In genomic region chr6:124328394-124328991, GRCm38 (mm10) we compare ENCODE assay signal across 27 mouse cellular contexts. TPM values are rescaled to one million over a fixed set of nuclear protein-coding genes. Genes with fewer than 3 reads are reported as not detected.
DNase-seq lines count a peak whose midpoint lies in the region; ATAC-seq and TF ChIP-seq lines count a peak whose summit lies in the region.
"Had no signal": no experiment of that assay in that cellular context is flagged by ENCODE, and none has a peak within 500 bp of the region (broad histone marks: within the 10 kb centered on the region; RNA-seq: fewer than 3 reads in every experiment).

No protein-coding gene starts in this region.

- ATAC-seq in hindbrain, embryonic 13.5 days (ENCODE audit: low FRiP score), result no peak
- ATAC-seq: forebrain, embryonic 13.5 days; liver, embryonic 12.5 days had no signal

- H3K27me3 ChIP-seq in MEL (ENCODE audit: control insufficient read depth in 1 of 2, insufficient read depth in 2 of 2, low read length in 2 of 2), result no peaks in the 10 kb centered on the region
- no peaks in the 10 kb centered on the region for H3K27me3 ChIP-seq in hindbrain, embryonic 13.5 days
- H3K27me3 ChIP-seq: embryonic facial prominence, embryonic 13.5 days; forebrain, embryonic 13.5 days; heart, embryonic 15.5 days; limb, embryonic 12.5 days; liver, embryonic 12.5 days; midbrain, embryonic 12.5 days; neural tube, embryonic 15.5 days had no signal

- 95% methylated on average over 3 of the region's 3 CpGs for WGBS in hindbrain, embryonic 13.5 days

- H3K36me3 ChIP-seq in MEL (ENCODE audit: control insufficient read depth in 1 of 2, insufficient read depth in 2 of 2, low read length in 2 of 2), result no peaks in the 10 kb centered on the region
- H3K36me3 ChIP-seq in hindbrain, embryonic 13.5 days, result no peaks in the 10 kb centered on the region
- H3K36me3 ChIP-seq: embryonic facial prominence, embryonic 13.5 days; heart, embryonic 15.5 days; limb, embryonic 12.5 days; liver, embryonic 12.5 days; midbrain, embryonic 12.5 days; neural tube, embryonic 15.5 days had no signal

- peak; percentile 64 to 75 for DNase-seq in frontal cortex, adult 2 months (ENCODE audit: extremely low spot score in 1 of 2, low spot score in 1 of 2)
- DNase-seq in frontal cortex, postnatal 10 days (ENCODE audit: low spot score in 2 of 2), result no peak
- DNase-seq in MEL (ENCODE audit: low read depth, low spot score), result no peak
- DNase-seq in left cerebral cortex, adult 9 months (ENCODE audit: low spot score in 2 of 2), result peak; percentile 36 to 60
- DNase-seq in right cerebral cortex, postnatal 25 days, result peak; percentile 14
- no peak for DNase-seq in adrenal gland, adult (ENCODE audit: inconsistent age in 2 of 2, low spot score in 1 of 2)
- DNase-seq: adrenal gland, adult 2 months; cerebellum, adult 2 months; cerebellum, postnatal 25 days; embryo, embryonic 11 days; gastrocnemius, postnatal 36 days; heart, postnatal 36 days; kidney, adult 8-10 months; kidney, postnatal 10 days; lung, adult 18-20 months; lung, postnatal 10 days; thymus, postnatal 36 days had no signal

- TF ChIP-seq RAD21 in MEL (IDR thresholded peaks at IDR 0.05; ENCODE audit: low read depth, low read length), result no peak

- no peaks in the 10 kb centered on the region for H3K9me3 ChIP-seq in MEL (replicated peaks; ENCODE audit: insufficient read depth, low read length)
- no peaks in the 10 kb centered on the region for H3K9me3 ChIP-seq in hindbrain, embryonic 13.5 days
- H3K9me3 ChIP-seq: embryonic facial prominence, embryonic 13.5 days; forebrain, embryonic 13.5 days; heart, embryonic 15.5 days; limb, embryonic 12.5 days; liver, embryonic 12.5 days; midbrain, embryonic 12.5 days; neural tube, embryonic 15.5 days had no signal

- H3K27ac ChIP-seq in MEL (ENCODE audit: control insufficient read depth, low read depth, low read length), result no peak overlapping the region
- H3K27ac ChIP-seq in hindbrain, embryonic 13.5 days, result no peak overlapping the region
- H3K27ac ChIP-seq: embryonic facial prominence, embryonic 13.5 days; forebrain, embryonic 13.5 days; heart, embryonic 15.5 days; hindbrain, embryonic 14.5 days; limb, embryonic 12.5 days; liver, embryonic 12.5 days; midbrain, embryonic 12.5 days; neural tube, embryonic 15.5 days had no signal

- H3K9ac ChIP-seq in MEL (ENCODE audit: control insufficient read depth, low read depth, low read length, poor library complexity, severe bottlenecking), result no peak overlapping the region
- no peak overlapping the region for H3K9ac ChIP-seq in hindbrain, embryonic 13.5 days
- H3K9ac ChIP-seq: embryonic facial prominence, embryonic 13.5 days; forebrain, embryonic 13.5 days; heart, embryonic 15.5 days; hindbrain, embryonic 14.5 days; limb, embryonic 12.5 days; liver, embryonic 12.5 days; midbrain, embryonic 12.5 days; neural tube, embryonic 15.5 days had no signal

- H3K4me2 ChIP-seq in hindbrain, embryonic 13.5 days, result no peak overlapping the region
- H3K4me2 ChIP-seq: embryonic facial prominence, embryonic 13.5 days; forebrain, embryonic 13.5 days; heart, embryonic 15.5 days; hindbrain, embryonic 14.5 days; limb, embryonic 12.5 days; liver, embryonic 12.5 days; midbrain, embryonic 12.5 days; neural tube, embryonic 15.5 days had no signal

- 0 out of 4 replicates have a peak, but pooled peaks of 1 of the 2 experiments have one; percentile 9 for TF ChIP-seq EP300 in MEL (IDR thresholded peaks at IDR 0.05; ENCODE audit: low read depth in 1 of 2, low read length in 2 of 2)

- H3K79me2 ChIP-seq in MEL (ENCODE audit: control insufficient read depth, insufficient read depth, low read length, poor library complexity), result no peaks in the 10 kb centered on the region

- H3K4me1 ChIP-seq in MEL (ENCODE audit: control insufficient read depth in 1 of 2, insufficient read depth in 2 of 2, low read length in 2 of 2), result peaks cover 0 to 5% of the 10 kb centered on the region in 2 experiments; a peak in 1 of 4 replicates
- no peaks in the 10 kb centered on the region for H3K4me1 ChIP-seq in hindbrain, embryonic 13.5 days (replicated peaks)
- H3K4me1 ChIP-seq: embryonic facial prominence, embryonic 13.5 days; forebrain, embryonic 13.5 days; heart, embryonic 15.5 days; limb, embryonic 12.5 days; liver, embryonic 12.5 days; midbrain, embryonic 12.5 days; neural tube, embryonic 15.5 days had no signal

- TF ChIP-seq CTCF in MEL (IDR thresholded peaks at IDR 0.05 in 2 of 3, conservative IDR thresholded peaks at IDR 0.05 in 1 of 3; ENCODE audit: control insufficient read depth in 1 of 3, insufficient read depth in 1 of 3, low read depth in 2 of 3, low read length in 3 of 3, poor library complexity in 1 of 3, severe bottlenecking in 1 of 3), result no peak

- no peak overlapping the region for H3K4me3 ChIP-seq in MEL (ENCODE audit: control insufficient read depth in 1 of 2, insufficient read depth in 1 of 2, low read depth in 2 of 2, low read length in 2 of 2)
- no peak overlapping the region for H3K4me3 ChIP-seq in hindbrain, embryonic 13.5 days
- H3K4me3 ChIP-seq: embryonic facial prominence, embryonic 13.5 days; erythroblast, embryonic 14.5 days; forebrain, embryonic 13.5 days; heart, embryonic 15.5 days; limb, embryonic 12.5 days; liver, embryonic 12.5 days; midbrain, embryonic 12.5 days; neural tube, embryonic 15.5 days had no signal

- TF ChIP-seq POLR2A in MEL (IDR thresholded peaks at IDR 0.05; ENCODE audit: control insufficient read depth in 1 of 2, insufficient read depth in 1 of 2, low read depth in 1 of 2, low read length in 2 of 2, poor library complexity in 1 of 2), result no peak

TF ChIP-seq in MEL, 35 proteins besides CTCF, POLR2A, EP300 and RAD21:
- TF ChIP-seq MAX (IDR thresholded peaks at IDR 0.05; ENCODE audit: low read length), result no peak
- 0 out of 2 replicates have a peak, but pooled peaks have one; percentile 14 for TF ChIP-seq GATA1 (IDR thresholded peaks at IDR 0.05; ENCODE audit: low read depth, low read length)

RNA-seq across cellular contexts. Expression of gene Cd163, which starts 24.0 kb away (rescaled TPM):
- 0.42 and 0.58 TPM in 2 replicates for polyA plus RNA-seq in frontal cortex, adult 2 months (2012; rRNA removed)
- total RNA-seq in MEL (2012; rRNA removed), result 0.33 and 0.58 TPM in 2 replicates
- polyA plus RNA-seq in MEL (2012; ENCODE audit: insufficient read depth in 1 of 2, insufficient read length in 2 of 2, low read depth in 1 of 2, low replicate concordance in 2 of 2, missing spikeins in 1 of 2), result under 1 TPM in 1 of 2 experiments, not detected in 1; 0.81 TPM
- 0.14 and 0.17 TPM in 2 replicates for polyA plus RNA-seq in hindbrain, embryonic 13.5 days (2015; fragmentation: Nextera tagmentation; extraction: Ambion mirVana)
- polyA plus RNA-seq: erythroblast, embryonic 14.5 days; limb, embryonic 12.5 days had no signal

Comparison
In these comparisons a context has a peak if more than half of its experiments do, and no peak if none do; other contexts are left out.
1. DNase-seq: peak in frontal cortex, adult 2 months (2 of 2), left cerebral cortex, adult 9 months (2 of 2) and right cerebral cortex, postnatal 25 days (single experiment); none in frontal cortex, postnatal 10 days (0 of 2), MEL (single experiment) and adrenal gland, adult (0 of 2).